Mouse (Mus musculus) natural killer cell, adult 2 months (primary cell): Measurements from ENCODE around the gene Ensa.
"Not testable (repeated sequence)": the region's sequence is repeated elsewhere in the genome, so short reads cannot be mapped to it uniquely, and the experiment has no call there.

ENCODE experiments used
- DNase-seq, 2 experiments: peaks; one replicate each; pipeline ENCODE4 v3.0.0; 2022; ENCODE audit warnings: low spot score in 2 of 2

Ensa gene

GRCm38 (mm10) chr3:95643097-95643496, 18.3 kb downstream of the Ensa start:
- no peak for DNase-seq

GRCm38 (mm10) chr3:95645313-95646235, 20.8 kb downstream of the Ensa start:
- peak; percentile 55 to 69 for DNase-seq

GRCm38 (mm10) chr3:95648016-95648415, 23.2 kb downstream of the Ensa start:
- DNase-seq: no peak

GRCm38 (mm10) chr3:95650276-95651032, 25.7 kb downstream of the Ensa start:
- peak in 1 of 2 experiments; percentile 50 for DNase-seq

GRCm38 (mm10) chr3:95651033-95651373, 26.2 kb downstream of the Ensa start:
- DNase-seq: no peak

GRCm38 (mm10) chr3:95651391-95652203, 26.8 kb downstream of the Ensa start:
- no peak for DNase-seq

- peak in 1 of 2 experiments; percentile 61 for DNase-seq
Observed at GRCm38 (mm10) chr3:95652204-95652811, 27.5 kb downstream of the Ensa start.

GRCm38 (mm10) chr3:95652871-95653270, 28.1 kb downstream of the Ensa start:
- DNase-seq: no peak

GRCm38 (mm10) chr3:95653473-95654034, 28.8 kb downstream of the Ensa start:
- no peak for DNase-seq

- DNase-seq: not testable (repeated sequence)
Observed at GRCm38 (mm10) chr3:95654371-95654770, 29.6 kb downstream of the Ensa start.

- DNase-seq: no peak
Observed at GRCm38 (mm10) chr3:95655437-95655836, 30.6 kb downstream of the Ensa start.

- no peak for DNase-seq
Observed at GRCm38 (mm10) chr3:95657108-95657507, 32.3 kb downstream of the Ensa start.

- no peak for DNase-seq
Observed at GRCm38 (mm10) chr3:95657711-95658110, 32.9 kb downstream of the Ensa start.

GRCm38 (mm10) chr3:95658236-95658867, 33.6 kb downstream of the Ensa start, which contains the start of gene Mcl1:
TSS of gene Mcl1 (plus strand) at chr3:95658788.
- DNase-seq: peak; percentile 88 to 90

GRCm38 (mm10) chr3:95658868-95659712, 34.3 kb downstream of the Ensa start:
- peak; percentile 75 to 79 for DNase-seq

- DNase-seq: no peak
Observed at GRCm38 (mm10) chr3:95659948-95660347, 35.2 kb downstream of the Ensa start.

GRCm38 (mm10) chr3:95660788-95661478, 36.1 kb downstream of the Ensa start:
- DNase-seq: no peak

GRCm38 (mm10) chr3:95661945-95662715, 37.3 kb downstream of the Ensa start:
- no peak for DNase-seq
